Mouse (Mus musculus): ENCODE measurements at regions not wholly inside any gene's neighbourhood (a gene's known extent, or its start where the extent isn't known, plus 50 kb on each side); places are given as distances from the start of the nearest gene placed in this dataset.

DNA sequence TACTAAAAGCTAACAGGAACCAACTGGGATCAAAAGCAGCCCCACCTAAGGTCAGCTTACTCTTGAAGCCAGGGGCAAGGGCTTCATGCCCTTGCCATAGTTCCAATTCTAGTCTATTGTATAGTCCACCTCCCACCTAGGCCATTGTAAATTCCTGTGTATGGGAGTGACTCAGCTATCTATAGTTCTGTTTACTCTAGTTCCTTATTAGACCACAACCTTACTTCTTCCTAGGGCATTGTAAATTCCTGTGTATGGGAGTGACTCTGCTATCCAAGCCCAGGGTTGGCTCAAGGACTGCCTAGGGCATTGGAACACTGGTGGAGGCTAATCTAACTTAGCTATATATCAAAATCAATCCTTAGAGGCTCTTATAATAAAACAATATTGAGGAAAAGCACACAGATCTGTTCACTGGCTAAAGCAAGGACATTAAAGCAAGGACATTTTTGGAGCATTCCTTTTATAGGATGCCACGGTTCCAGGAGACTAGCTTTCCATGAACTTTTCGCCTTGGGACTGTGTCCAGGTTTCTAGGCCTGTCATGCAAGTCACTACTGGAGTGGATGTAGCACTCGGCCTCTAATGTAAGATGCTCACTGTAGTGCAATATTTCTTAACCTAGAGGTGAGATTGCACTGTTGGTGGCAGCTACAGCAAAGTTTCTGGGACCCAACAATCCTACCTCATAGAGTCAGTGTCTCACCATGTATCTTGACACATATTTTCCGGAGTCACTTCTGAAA lies 154.8 kb upstream of the 1700015G11Rik start:
- DNase-seq (ENCODE audit: low read depth, low spot score), result peak; percentile 79

DNA sequence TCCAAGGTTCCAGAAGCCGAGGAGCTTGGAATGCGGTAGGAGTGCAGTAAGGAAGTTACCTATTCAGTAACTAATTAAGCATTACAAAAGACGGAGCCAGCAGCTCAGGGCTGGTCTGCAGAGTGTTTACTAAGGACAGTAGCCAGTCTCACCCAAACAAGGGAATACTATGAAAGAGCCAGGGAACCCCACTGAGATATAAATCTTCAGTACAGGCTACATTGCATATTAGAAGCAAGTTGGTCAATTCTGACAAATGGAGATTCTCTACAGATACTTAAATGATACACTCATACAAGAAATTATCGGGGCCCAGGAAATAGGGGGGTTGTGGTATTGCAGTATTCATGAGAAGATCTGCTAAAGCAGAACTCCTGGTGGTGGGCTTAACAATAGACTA lies 148.5 kb upstream of the 1700015G11Rik start:
- peak; percentile 93 for DNase-seq (ENCODE audit: low read depth, low spot score)

DNA sequence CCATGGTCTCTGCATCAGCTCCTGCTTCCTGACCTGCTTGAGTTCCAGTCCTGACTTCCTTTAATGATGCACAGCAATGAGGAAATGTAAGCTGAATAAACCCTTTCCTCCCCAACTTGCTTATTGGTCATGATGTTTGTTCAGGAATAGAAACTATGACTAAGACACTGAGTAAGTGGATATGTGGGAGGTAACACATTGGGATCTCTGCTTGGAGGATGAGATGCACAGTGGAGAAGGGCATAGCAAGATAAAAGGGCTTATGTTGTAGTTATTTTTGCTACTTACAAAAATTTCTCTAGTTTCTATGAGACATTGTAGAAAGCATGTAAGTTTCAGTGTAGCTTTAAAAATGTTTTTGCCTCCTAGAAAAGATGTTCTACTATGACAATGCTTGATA lies 143.9 kb upstream of the 1700015G11Rik start:
- no peak for DNase-seq (ENCODE audit: low read depth, low spot score)

DNA sequence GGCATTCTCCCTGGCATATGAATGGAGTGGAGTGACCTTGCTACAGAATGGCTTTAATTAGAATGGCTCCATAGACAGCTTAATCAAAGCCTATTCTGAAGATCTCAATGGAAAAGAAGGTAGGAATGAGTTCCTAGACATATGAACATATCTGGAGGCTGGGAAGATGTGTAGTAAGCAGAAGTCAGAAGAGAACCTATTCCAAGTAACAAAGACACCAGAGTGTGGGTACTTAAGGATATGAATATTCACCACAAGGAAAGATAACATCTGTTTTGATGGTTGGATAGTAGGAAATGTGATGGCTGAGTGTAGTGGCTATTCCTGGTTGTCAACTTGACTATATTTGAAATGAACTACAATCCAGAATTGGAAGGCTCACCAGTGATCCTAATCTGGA lies 142.2 kb upstream of the 1700015G11Rik start:
- no peak for DNase-seq (ENCODE audit: low read depth, low spot score)

DNA sequence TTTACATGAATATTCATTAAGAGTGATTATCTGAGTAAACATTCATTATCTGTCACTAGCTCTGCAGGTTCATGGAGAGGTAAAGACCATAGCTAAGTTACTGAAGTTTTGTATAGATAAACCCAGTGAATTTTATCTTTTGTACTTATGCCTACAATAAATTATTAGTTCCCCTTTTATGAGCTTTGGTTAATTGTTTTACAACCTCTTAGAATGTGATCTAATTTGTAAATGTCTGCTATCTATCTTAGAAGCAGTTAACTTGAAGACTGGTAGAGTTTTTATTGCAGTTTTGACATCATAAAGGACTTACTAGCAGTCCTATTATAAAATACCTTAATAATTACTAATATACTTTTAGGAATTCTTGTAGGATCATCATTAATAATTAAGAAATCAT lies 104.7 kb upstream of the 1700015G11Rik start:
- DNase-seq (ENCODE audit: low read depth, low spot score), result no peak
